ENCODE assay signal across 31 mouse cellular contexts in the genomic region with DNA sequence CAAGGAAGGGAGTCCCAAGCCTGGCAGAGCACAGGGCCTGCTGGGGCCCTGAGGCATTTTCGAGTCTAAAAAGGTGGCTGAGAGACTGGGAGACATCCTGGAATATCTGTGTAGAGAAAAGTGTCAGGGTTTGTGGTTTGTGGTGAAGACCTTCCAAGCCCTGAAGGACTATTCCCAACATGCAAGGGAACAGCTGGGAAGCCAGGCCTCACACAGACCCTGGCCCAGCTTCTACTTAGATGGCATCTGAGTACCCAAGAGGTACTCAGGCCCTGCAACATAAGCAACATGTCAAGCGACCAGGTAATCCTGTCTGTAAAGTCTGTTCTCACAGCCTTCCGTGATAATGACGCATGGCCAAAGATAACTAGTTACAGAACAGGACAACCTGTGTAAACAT.
"Had no signal": no experiment of that assay in that cellular context is flagged by ENCODE, and none has a peak within 500 bp of the region (broad histone marks: within the 10 kb centered on the region; RNA-seq: fewer than 3 reads in every experiment).

No protein-coding gene starts in this region.

- DNase-seq: heart, postnatal 10 days; heart, postnatal 14 days; heart, postnatal 36 days; heart, postnatal 4 days; kidney, adult 11 months; kidney, adult 18-20 months; kidney, adult 2 months; kidney, adult 8-10 months; kidney, adult 9 months; kidney, postnatal 10 days; kidney, postnatal 14 days; kidney, postnatal 25 days; kidney, postnatal 36 days; kidney, postnatal 4 days; layer of hippocampus, adult 9-11 months; layer of hippocampus, postnatal 36 days had no signal

- H3K27me3 ChIP-seq: heart, embryonic 12.5 days; heart, embryonic 13.5 days; heart, embryonic 15.5 days; hindbrain, embryonic 12.5 days; hindbrain, embryonic 13.5 days; hindbrain, embryonic 15.5 days; intestine, embryonic 15.5 days; kidney, embryonic 15.5 days had no signal

- H3K4me1 ChIP-seq: heart, embryonic 10.5 days; heart, embryonic 12.5 days; hindbrain, embryonic 12.5 days; intestine, embryonic 15.5 days had no signal

- H3K4me3 ChIP-seq: heart, embryonic 10.5 days; heart, embryonic 12.5 days; heart, embryonic 13.5 days; heart, embryonic 15.5 days; hindbrain, embryonic 10.5 days; hindbrain, embryonic 12.5 days; hindbrain, embryonic 13.5 days; hindbrain, embryonic 15.5 days; intestine, embryonic 15.5 days; kidney, embryonic 15.5 days; layer of hippocampus, adult 2 months had no signal

- H3K4me2 ChIP-seq: heart, embryonic 11.5 days; heart, embryonic 12.5 days; heart, embryonic 13.5 days; heart, embryonic 15.5 days; hindbrain, embryonic 12.5 days; hindbrain, embryonic 13.5 days; hindbrain, embryonic 14.5 days; hindbrain, embryonic 15.5 days; intestine, embryonic 15.5 days; kidney, embryonic 15.5 days had no signal

- H3K27ac ChIP-seq: heart, embryonic 10.5 days; heart, embryonic 13.5 days; heart, embryonic 15.5 days; hindbrain, embryonic 10.5 days; hindbrain, embryonic 12.5 days; hindbrain, embryonic 13.5 days; hindbrain, embryonic 14.5 days; hindbrain, embryonic 15.5 days; hindbrain, postnatal 0 days; intestine, embryonic 15.5 days; kidney, embryonic 15.5 days; kidney, postnatal 0 days; layer of hippocampus, adult 2 months had no signal

- H3K36me3 ChIP-seq: heart, embryonic 10.5 days; heart, embryonic 12.5 days; heart, embryonic 13.5 days; heart, embryonic 15.5 days; hindbrain, embryonic 10.5 days; hindbrain, embryonic 12.5 days; hindbrain, embryonic 13.5 days; hindbrain, embryonic 15.5 days; intestine, embryonic 15.5 days; kidney, embryonic 15.5 days had no signal
